Mouse (Mus musculus) CD4-positive, CD25-positive, alpha-beta regulatory T cell (primary cell): ENCODE measurements around the gene Mrpl17. TPM values are rescaled to one million over a fixed set of nuclear protein-coding genes. Genes with fewer than 3 reads are reported as not detected.

Experiments
- polyA plus RNA-seq: library from polyadenylated mRNA; unstranded; fragments of 100-300 nt; shearing (Covaris generic); gene quantifications from one replicate; pipeline ENCODE4 v1.2.1, GENCODE M21; 2017

Gene Mrpl17
- polyA plus RNA-seq = 137 TPM

GRCm38 (mm10) chr7:105810877-105811489 is at the start of gene Mrpl17:
Gene Mrpl17 (minus strand): TSS chr7:105811099.

GRCm38 (mm10) chr7:105787285-105788140 is 23.4 kb downstream of the Mrpl17 start, which contains the start of gene Dchs1:
Gene Dchs1 (minus strand): TSS chr7:105787654.

Other genes with a start within 250 kb of the Mrpl17 start
- gene Apbb1, start 229.4 kb downstream of the Mrpl17 start, polyA plus RNA-seq = 3.9 TPM
- gene Hpx, start 211.0 kb downstream of the Mrpl17 start, polyA plus RNA-seq = not detected
- gene Trim3, start 177.5 kb downstream of the Mrpl17 start, polyA plus RNA-seq = 13.4 TPM
- 209 TPM for gene Timm10b, start 171.0 kb downstream of the Mrpl17 start, polyA plus RNA-seq
- 22.9 TPM for gene Arfip2, start 170.7 kb downstream of the Mrpl17 start, polyA plus RNA-seq
- gene Gm45799, start 170.5 kb downstream of the Mrpl17 start, polyA plus RNA-seq = 11.6 TPM
- gene Dnhd1, start 160.3 kb downstream of the Mrpl17 start, polyA plus RNA-seq = 2.3 TPM
- gene Ilk, start 74.5 kb downstream of the Mrpl17 start, polyA plus RNA-seq = 257 TPM
- 39.5 TPM for gene Rrp8, start 73.7 kb downstream of the Mrpl17 start, polyA plus RNA-seq
- gene Taf10, start 66.7 kb downstream of the Mrpl17 start, polyA plus RNA-seq = 355 TPM
- gene Tpp1, start 58.9 kb downstream of the Mrpl17 start, polyA plus RNA-seq = 117 TPM
- 0.08 TPM for gene Dchs1, start 23.4 kb downstream of the Mrpl17 start, polyA plus RNA-seq
- gene Gm4070, start 142.9 kb upstream of the Mrpl17 start, polyA plus RNA-seq = 147 TPM